Mouse (Mus musculus) heart, embryonic 12.5 days (tissue): ENCODE measurements at regions not wholly inside any gene's neighbourhood (a gene's known extent, or its start where the extent isn't known, plus 50 kb on each side); places are given as distances from the start of the nearest gene placed in this dataset.

Source experiments
- ATAC-seq: fragments of 200-750 bp; cut with Nextera tagmentation; 2 replicates; pipeline ENCODE4 v1.8.0; 2017; ENCODE audit warnings: moderate TSS enrichment, moderate library complexity; ENCODE audit not compliant: insufficient number of reproducible peaks, low FRiP score
- H3K27ac ChIP-seq: fragments of 300-500 bp; sonication (generic); 2 replicates; pipeline ENCODE4 v1.5.1; 2016; ENCODE audit warnings: mild to moderate bottlenecking, moderate library complexity; ENCODE audit not compliant: poor library complexity, severe bottlenecking
- H3K27me3 ChIP-seq: fragments of 300-500 bp; sonication (generic); replicated peaks from 2 replicates; pipeline ENCODE4 v1.6.1; 2016; ENCODE audit warnings: mild to moderate bottlenecking, moderate library complexity
- H3K36me3 ChIP-seq: fragments of 300-500 bp; sonication (generic); 2 replicates; pipeline ENCODE4 v1.6.1; 2016; ENCODE audit warnings: mild to moderate bottlenecking, moderate library complexity
- H3K4me1 ChIP-seq: fragments of 300-500 bp; sonication (generic); replicated peaks from 2 replicates; pipeline ENCODE4 v1.6.1; 2016; ENCODE audit warnings: mild to moderate bottlenecking
- H3K4me2 ChIP-seq: fragments of 300-500 bp; sonication (generic); 2 replicates; pipeline ENCODE4 v1.6.1; 2016; ENCODE audit warnings: mild to moderate bottlenecking, moderate library complexity
- H3K4me3 ChIP-seq: fragments of 300-500 bp; sonication (generic); 2 replicates; pipeline ENCODE4 v1.5.1; 2016; ENCODE audit warnings: mild to moderate bottlenecking
- H3K9ac ChIP-seq: fragments of 300-500 bp; sonication (generic); 2 replicates; pipeline ENCODE4 v1.6.1; 2016; ENCODE audit warnings: mild to moderate bottlenecking, moderate library complexity
- H3K9me3 ChIP-seq: fragments of 300-500 bp; sonication (generic); replicated peaks from 2 replicates; pipeline ENCODE4 v1.6.1; 2016; ENCODE audit warnings: mild to moderate bottlenecking, moderate library complexity
- WGBS: fragments of 180-500 bp; shearing (Covaris S2); methylation state at CpG from one replicate; pipeline ENCODE4 v1.1.7; 2016; 5-methylcytosine and 5-hydroxymethylcytosine counted together

- no peak overlapping the region for H3K9ac ChIP-seq
- peaks cover 3% of the 10 kb centered on the region; the same call in 1 of the 2 replicates for H3K9me3 ChIP-seq
- no peak overlapping the region for H3K4me2 ChIP-seq
- no peak overlapping the region for H3K4me3 ChIP-seq
- ATAC-seq: no peak
- no peak overlapping the region for H3K27ac ChIP-seq
- peaks cover 10% of the 10 kb centered on the region for H3K27me3 ChIP-seq
- no peaks in the 10 kb centered on the region for H3K4me1 ChIP-seq
- no peaks in the 10 kb centered on the region for H3K36me3 ChIP-seq
- 77% methylated on average over 4 of the region's 4 CpGs for WGBS
These were observed 85.6 kb downstream of the Fgf18 start for GRCm38 (mm10) chr11:33061570-33061969.

- H3K9ac ChIP-seq: no peak overlapping the region
- peaks cover 3% of the 10 kb centered on the region; the same call in 1 of the 2 replicates for H3K9me3 ChIP-seq
- no peak overlapping the region for H3K4me2 ChIP-seq
- ATAC-seq: no peak
- H3K36me3 ChIP-seq: no peaks in the 10 kb centered on the region
- peaks cover 10% of the 10 kb centered on the region for H3K27me3 ChIP-seq
- WGBS: 50% methylated on average over 3 of the region's 3 CpGs
- no peaks in the 10 kb centered on the region for H3K4me1 ChIP-seq
- H3K27ac ChIP-seq: no peak overlapping the region
- no peak overlapping the region for H3K4me3 ChIP-seq
These were observed 86.8 kb downstream of the Fgf18 start for GRCm38 (mm10) chr11:33060352-33060751.

DNA sequence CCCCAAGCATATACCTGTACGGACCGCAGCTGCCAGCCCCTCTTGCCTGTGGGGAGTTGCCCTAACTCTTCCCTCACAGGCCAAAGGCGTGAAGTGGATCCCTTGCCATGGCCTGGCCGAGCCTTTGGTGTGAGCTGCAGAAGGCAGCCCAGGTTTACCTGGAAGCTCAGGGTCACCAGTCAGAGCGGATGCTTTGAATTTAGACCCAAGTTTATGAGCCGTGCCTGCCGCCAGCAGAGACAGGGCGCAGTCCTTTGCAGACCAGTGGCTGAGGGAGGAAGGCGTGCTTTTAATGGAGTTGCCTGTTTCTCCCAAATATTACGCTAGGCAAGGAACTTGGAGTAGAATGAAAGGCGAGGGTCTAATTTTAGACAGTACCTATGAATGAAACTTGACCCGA lies 97.0 kb downstream of the Fgf18 start:
- no peaks in the 10 kb centered on the region for H3K9me3 ChIP-seq
- no peaks in the 10 kb centered on the region for H3K36me3 ChIP-seq
- H3K4me3 ChIP-seq: no peak overlapping the region
- ATAC-seq: no peak
- no peak overlapping the region for H3K9ac ChIP-seq
- 75% methylated on average over 12 of the region's 12 CpGs for WGBS
- no peak overlapping the region for H3K27ac ChIP-seq
- 0 out of 2 replicates have a peak, but pooled peaks cover 5% of the 10 kb centered on the region for H3K27me3 ChIP-seq
- no peak overlapping the region for H3K4me2 ChIP-seq
- H3K4me1 ChIP-seq: no peaks in the 10 kb centered on the region

DNA sequence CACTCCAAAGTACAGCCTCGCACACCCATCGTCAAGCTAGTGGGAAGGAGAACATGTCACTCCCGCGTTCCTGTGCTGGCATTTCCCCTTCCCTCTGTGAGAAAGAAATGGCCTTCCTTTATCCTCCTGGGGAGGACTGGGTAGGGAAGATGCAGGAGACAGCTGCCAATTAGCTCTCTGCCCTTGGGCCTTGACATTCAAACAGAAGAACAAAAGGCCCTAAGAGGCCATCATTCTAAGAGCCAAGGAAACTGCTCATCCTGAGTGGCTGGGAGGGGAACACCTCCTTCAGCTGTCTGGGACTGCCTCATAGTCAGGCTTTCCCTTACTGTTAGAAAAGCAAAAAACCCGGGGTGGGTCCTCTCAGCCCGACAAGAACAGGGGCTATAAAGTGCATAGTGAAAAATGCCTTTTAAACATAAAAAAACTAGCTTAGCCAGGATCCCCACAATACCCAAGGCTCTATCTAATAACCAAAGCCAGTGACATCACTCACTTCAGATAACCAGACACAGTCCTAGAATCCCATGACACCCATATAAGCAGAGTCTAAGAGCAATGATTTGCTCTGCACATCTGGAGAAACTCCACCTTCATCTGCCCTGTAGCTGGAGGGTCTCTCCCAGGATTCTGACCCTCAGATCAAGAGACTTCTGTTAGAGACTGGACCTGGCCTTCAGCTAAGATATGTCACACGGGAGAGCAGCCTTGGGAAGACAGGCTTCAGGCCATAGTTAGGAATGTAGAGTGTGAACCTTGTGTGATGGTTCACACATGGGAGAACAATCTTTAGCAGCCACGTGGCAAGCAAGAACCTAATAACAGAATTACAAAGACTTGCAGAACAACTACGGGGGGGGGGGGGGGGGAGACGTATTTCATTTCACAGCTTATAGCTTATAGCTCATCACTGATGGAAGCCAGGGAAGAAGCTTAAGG lies 107.1 kb downstream of the Fgf18 start:
- Histone ChIP-seq H3K9me3 (0 out of 2 replicates have a peak, but pooled peaks cover 4% of the 10 kb centered on the region), H3K27me3 (no peaks in the 10 kb centered on the region), H3K4me1 (0 out of 2 replicates have a peak, but pooled peaks cover 4% of the 10 kb centered on the region), H3K4me3 (no peak overlapping the region), H3K4me2 (no peak overlapping the region), H3K27ac (no peak overlapping the region), H3K9ac (no peak overlapping the region), H3K36me3 (no peaks in the 10 kb centered on the region)
- WGBS: 72% methylated on average over 10 of the region's 10 CpGs
- no peak for ATAC-seq

GRCm38 (mm10) chr11:33036367-33036766 lies 110.8 kb downstream of the Fgf18 start:
- WGBS: 74% methylated on average over 4 of the region's 4 CpGs
- 0 out of 2 replicates have a peak, but pooled peaks cover 2% of the 10 kb centered on the region for H3K9me3 ChIP-seq
- H3K4me1 ChIP-seq: 0 out of 2 replicates have a peak, but pooled peaks cover 2% of the 10 kb centered on the region
- ATAC-seq: no peak
- H3K27me3 ChIP-seq: no peaks in the 10 kb centered on the region
- H3K4me2 ChIP-seq: no peak overlapping the region
- H3K9ac ChIP-seq: no peak overlapping the region
- no peak overlapping the region for H3K4me3 ChIP-seq
- no peaks in the 10 kb centered on the region for H3K36me3 ChIP-seq
- H3K27ac ChIP-seq: no peak overlapping the region

- Histone ChIP-seq H3K9me3 (no peaks in the 10 kb centered on the region), H3K4me3 (no peak overlapping the region), H3K4me2 (no peak overlapping the region), H3K9ac (no peak overlapping the region), H3K27me3 (no peaks in the 10 kb centered on the region), H3K4me1 (no peaks in the 10 kb centered on the region; the same call in 1 of the 2 replicates), H3K27ac (no peak overlapping the region), H3K36me3 (no peaks in the 10 kb centered on the region)
- no peak for ATAC-seq
These were observed 118.3 kb downstream of the Fgf18 start for GRCm38 (mm10) chr11:33028920-33029319.

GRCm38 (mm10) chr11:33027121-33027520 lies 120.1 kb downstream of the Fgf18 start:
- H3K36me3 ChIP-seq: no peaks in the 10 kb centered on the region
- no peak overlapping the region for H3K4me3 ChIP-seq
- H3K27me3 ChIP-seq: no peaks in the 10 kb centered on the region
- H3K4me2 ChIP-seq: no peak overlapping the region
- no peak overlapping the region for H3K27ac ChIP-seq
- WGBS: 84% methylated on average over 6 of the region's 6 CpGs
- no peak overlapping the region for H3K9ac ChIP-seq
- no peaks in the 10 kb centered on the region; the same call in 1 of the 2 replicates for H3K4me1 ChIP-seq
- no peaks in the 10 kb centered on the region for H3K9me3 ChIP-seq
- ATAC-seq: no peak

DNA sequence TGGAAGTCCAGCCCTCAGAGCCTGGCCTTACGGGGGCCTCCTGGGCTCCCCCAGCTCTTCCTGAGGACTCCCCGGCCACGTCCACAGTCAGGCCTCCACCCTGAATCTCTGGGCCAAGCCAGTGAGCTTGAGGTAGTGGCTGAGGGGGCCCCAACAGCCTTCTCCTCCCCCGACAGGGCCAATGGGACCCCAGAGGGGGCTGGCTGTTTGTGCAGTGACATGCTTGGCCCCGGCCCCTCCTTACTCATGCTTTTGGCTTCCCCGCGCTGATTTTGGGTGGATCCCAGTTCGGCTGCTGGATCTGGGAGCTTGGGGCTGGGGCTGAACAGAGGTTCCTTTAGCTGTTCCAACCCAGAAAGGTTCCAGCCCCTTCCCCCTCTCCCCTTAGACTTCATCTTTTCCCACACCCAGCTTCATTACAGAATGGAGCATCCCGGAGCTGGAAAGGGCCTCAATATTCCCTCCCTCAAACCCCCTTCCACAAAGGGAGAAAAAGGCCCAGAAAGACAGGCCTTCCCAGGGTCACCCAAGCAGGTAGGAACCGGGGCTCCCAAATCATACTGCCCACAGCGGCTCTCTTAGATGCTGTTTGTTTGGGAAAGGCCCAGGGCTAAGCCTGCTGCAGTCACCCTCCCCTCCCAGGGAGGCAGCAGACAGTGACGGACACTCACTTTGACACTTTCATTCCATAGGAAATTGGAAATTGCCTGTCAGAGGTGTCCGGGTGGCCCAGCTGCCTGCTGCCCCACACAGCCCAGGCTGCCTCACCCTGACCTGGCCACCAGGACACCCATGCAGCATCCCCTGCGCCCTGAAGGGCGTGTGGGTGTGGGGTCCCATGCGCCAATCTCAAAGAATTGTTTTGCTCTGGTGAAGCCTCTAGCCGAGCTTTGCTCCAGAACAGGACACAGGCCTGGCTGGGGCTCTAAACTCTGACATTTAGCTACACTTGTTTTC lies 133.7 kb downstream of the Fgf18 start:
- no peaks in the 10 kb centered on the region for H3K36me3 ChIP-seq
- 74% methylated on average over 17 of the region's 17 CpGs for WGBS
- H3K9ac ChIP-seq: no peak overlapping the region
- no peak; the same call in 1 of the 2 replicates for ATAC-seq
- no peak overlapping the region for H3K4me2 ChIP-seq
- no peaks in the 10 kb centered on the region for H3K27me3 ChIP-seq
- H3K9me3 ChIP-seq: no peaks in the 10 kb centered on the region
- no peaks in the 10 kb centered on the region for H3K4me1 ChIP-seq
- H3K27ac ChIP-seq: no peak overlapping the region
- H3K4me3 ChIP-seq: no peak overlapping the region

DNA sequence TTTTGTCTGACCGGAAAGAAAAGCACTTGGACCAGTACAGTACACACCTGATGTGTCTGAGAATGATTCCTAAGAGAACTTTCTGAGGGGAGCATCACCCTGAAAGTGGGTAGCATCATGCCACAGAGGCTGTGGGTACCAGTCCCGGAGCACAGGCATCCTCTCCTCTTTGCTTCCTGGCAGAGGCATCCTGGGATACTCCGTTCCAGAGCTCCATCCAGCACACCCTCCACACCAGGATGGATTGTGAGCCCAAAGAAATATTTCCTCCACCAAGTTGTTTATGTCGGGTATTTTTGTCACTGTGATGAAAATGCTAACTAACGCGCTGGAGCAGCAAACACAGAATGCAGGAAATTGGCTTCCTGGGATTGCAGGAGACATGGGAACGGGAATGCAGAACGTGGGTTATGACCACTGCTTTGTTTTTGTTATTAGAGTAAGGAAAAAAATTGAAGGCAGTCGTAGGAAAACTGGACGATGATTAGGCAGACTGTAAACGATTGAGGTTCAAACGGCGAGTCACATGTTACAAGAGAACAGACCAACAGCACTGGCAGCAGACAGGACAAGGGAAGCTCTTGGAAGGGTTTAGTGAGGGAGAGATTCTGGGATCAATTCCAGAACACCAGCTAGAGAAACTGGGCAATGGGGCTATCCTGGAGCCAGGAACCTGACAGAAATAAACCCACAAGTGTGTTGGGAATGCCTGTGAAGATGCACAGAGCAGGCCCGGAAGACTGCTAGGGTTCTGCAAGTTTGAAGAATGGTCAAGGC lies 134.6 kb downstream of the Fgf18 start:
- Histone ChIP-seq H3K4me3 (no peak overlapping the region), H3K4me2 (no peak overlapping the region), H3K27me3 (no peaks in the 10 kb centered on the region), H3K9ac (no peak overlapping the region), H3K9me3 (no peaks in the 10 kb centered on the region), H3K36me3 (no peaks in the 10 kb centered on the region), H3K4me1 (no peaks in the 10 kb centered on the region), H3K27ac (no peak overlapping the region)
- ATAC-seq: no peak
- 74% methylated on average over 14 of the region's 14 CpGs for WGBS

DNA sequence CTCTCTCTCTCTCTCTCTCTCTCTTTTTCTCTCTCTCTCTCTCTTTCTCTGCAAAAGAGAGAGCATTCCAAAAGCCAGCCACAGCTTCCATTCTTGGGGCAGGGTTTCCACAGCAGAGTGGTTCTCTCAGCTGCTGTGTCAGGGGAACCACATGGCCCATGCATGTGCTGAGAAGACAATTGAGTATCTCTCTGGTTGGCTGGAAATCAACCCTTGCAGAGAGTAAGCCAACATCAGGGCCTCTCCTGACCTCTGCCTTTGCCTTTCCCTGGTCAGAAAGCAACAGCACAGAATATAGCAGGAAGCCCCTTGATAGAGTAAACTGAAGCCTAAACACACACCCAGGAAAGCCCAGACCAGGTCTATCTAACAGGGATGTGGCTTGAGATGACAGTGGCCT lies 138.6 kb downstream of the Fgf18 start:
- Histone ChIP-seq H3K4me2 (no peak overlapping the region), H3K9me3 (no peaks in the 10 kb centered on the region), H3K4me3 (no peak overlapping the region), H3K27me3 (no peaks in the 10 kb centered on the region), H3K36me3 (no peaks in the 10 kb centered on the region), H3K9ac (no peak overlapping the region), H3K4me1 (peaks cover 7% of the 10 kb centered on the region), H3K27ac (no peak overlapping the region)
- no peak for ATAC-seq
